In the genomic region with DNA sequence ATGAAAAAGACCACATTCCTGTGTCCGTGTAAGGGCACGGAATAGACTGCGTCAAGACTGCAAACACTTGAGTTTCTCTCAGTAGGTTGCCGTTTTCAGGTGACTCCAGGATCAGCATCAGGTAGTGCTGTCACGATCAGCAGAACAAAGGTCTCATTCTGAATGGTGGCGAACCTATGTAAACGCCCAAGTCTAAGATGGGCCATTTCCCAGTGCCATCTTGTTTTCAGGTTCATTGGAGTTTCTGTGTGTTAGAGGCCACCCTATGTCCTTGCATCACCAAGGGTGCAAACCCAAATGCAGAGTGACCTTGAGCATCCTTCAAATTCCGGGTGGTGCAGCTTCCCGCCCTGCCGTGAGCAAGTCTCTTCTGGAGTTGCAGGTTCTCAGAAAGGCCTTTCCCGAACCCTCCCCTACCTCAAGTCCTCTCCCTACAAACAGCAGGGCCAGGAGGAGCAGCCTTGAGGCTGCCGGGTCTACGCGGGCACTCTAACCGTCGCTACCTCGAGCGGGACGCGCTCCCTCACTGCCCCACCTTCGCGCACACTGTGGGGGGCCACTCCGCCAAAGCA, we compare ENCODE assay signal across 8 mouse cellular contexts. TPM values are rescaled to one million over a fixed set of nuclear protein-coding genes. Genes with fewer than 3 reads are reported as not detected.
DNase-seq lines count a peak whose midpoint lies in the region; ATAC-seq lines count a peak whose summit lies in the region.

Gene Myo5a (plus strand): TSS at position 559 of the 572 bp plus-strand sequence.

- peak within 1 kb of the TSS; percentile 98 for H3K27ac ChIP-seq in forebrain, embryonic 14.5 days (ENCODE audit: low read depth, low read length)
- H3K27ac ChIP-seq in intestine, embryonic 16.5 days (ENCODE audit: low read length): peak within 1 kb of the TSS; percentile 70
- peak within 1 kb of the TSS; percentile 93 for H3K27ac ChIP-seq in midbrain, embryonic 11.5 days (ENCODE audit: low read depth, low read length)

- H3K9ac ChIP-seq in forebrain, embryonic 14.5 days (ENCODE audit: low read length): peak within 1 kb of the TSS; percentile 96
- peak within 1 kb of the TSS; percentile 83 for H3K9ac ChIP-seq in intestine, embryonic 16.5 days (ENCODE audit: low read depth, low read length)
- H3K9ac ChIP-seq in midbrain, embryonic 11.5 days (ENCODE audit: low read length): peak within 1 kb of the TSS; percentile 92

- no peaks in the 10 kb centered on the region for H3K9me3 ChIP-seq in forebrain, embryonic 14.5 days (replicated peaks; ENCODE audit: control insufficient read depth, low read length)
- no peaks in the 10 kb centered on the region for H3K9me3 ChIP-seq in intestine, embryonic 16.5 days (ENCODE audit: control insufficient read depth, low read length)
- H3K9me3 ChIP-seq in midbrain, embryonic 11.5 days (ENCODE audit: control insufficient read depth, low read length): no peaks in the 10 kb centered on the region

- WGBS in forebrain, embryonic 14.5 days: 20% methylated on average over 23 of the region's 23 CpGs
- 23% methylated on average over 23 of the region's 23 CpGs for WGBS in intestine, embryonic 16.5 days
- WGBS in midbrain, embryonic 11.5 days: 20% methylated on average over 23 of the region's 23 CpGs

- H3K4me2 ChIP-seq in forebrain, embryonic 14.5 days (ENCODE audit: low read length): peak within 1 kb of the TSS; percentile 69
- peak within 1 kb of the TSS; percentile 99 for H3K4me2 ChIP-seq in intestine, embryonic 16.5 days (ENCODE audit: low read depth, low read length)
- peak within 1 kb of the TSS; percentile 77 for H3K4me2 ChIP-seq in midbrain, embryonic 11.5 days

- peak within 1 kb of the TSS; percentile 95 for H3K4me3 ChIP-seq in forebrain, embryonic 14.5 days (ENCODE audit: low read depth, low read length)
- H3K4me3 ChIP-seq in intestine, embryonic 16.5 days (ENCODE audit: low read length): peak within 1 kb of the TSS; percentile 83
- H3K4me3 ChIP-seq in midbrain, embryonic 11.5 days (ENCODE audit: low read depth, low read length): peak within 1 kb of the TSS; percentile 73

- H3K36me3 ChIP-seq in forebrain, embryonic 14.5 days (ENCODE audit: control insufficient read depth, insufficient read depth, low read length): no peaks in the 10 kb centered on the region
- H3K36me3 ChIP-seq in intestine, embryonic 16.5 days (ENCODE audit: control insufficient read depth, insufficient read depth, low read length): no peaks in the 10 kb centered on the region
- no peaks in the 10 kb centered on the region for H3K36me3 ChIP-seq in midbrain, embryonic 11.5 days (ENCODE audit: control insufficient read depth, insufficient read depth, low read length)

- no peaks in the 10 kb centered on the region for H3K27me3 ChIP-seq in forebrain, embryonic 14.5 days (replicated peaks; ENCODE audit: control insufficient read depth, insufficient read depth, low read length)
- H3K27me3 ChIP-seq in intestine, embryonic 16.5 days (replicated peaks; ENCODE audit: control insufficient read depth, insufficient read depth, low read length): no peaks in the 10 kb centered on the region
- H3K27me3 ChIP-seq in midbrain, embryonic 11.5 days (ENCODE audit: control insufficient read depth, insufficient read depth, low read length): no peaks in the 10 kb centered on the region

- DNase-seq in layer of hippocampus, adult 18-20 months (ENCODE audit: low spot score in 2 of 2): no peak
- no peak for DNase-seq in layer of hippocampus, adult 9-10 months (ENCODE audit: low spot score)
- peak; percentile 67 for DNase-seq in R1 (ENCODE audit: low read depth, low spot score)
- DNase-seq in forebrain, embryonic 14.5 days (ENCODE audit: low spot score): peak; percentile 32
- peak; percentile 97 for DNase-seq in midbrain, embryonic 11.5 days (ENCODE audit: low spot score, missing footprints)
- no peak for DNase-seq in right cerebral cortex, postnatal 36 days (ENCODE audit: low spot score in 2 of 2)
- DNase-seq in cerebellum, postnatal 10 days: no peak

- peaks cover 10% of the 10 kb centered on the region for H3K4me1 ChIP-seq in forebrain, embryonic 14.5 days (ENCODE audit: control insufficient read depth, insufficient read depth, low read length)
- H3K4me1 ChIP-seq in intestine, embryonic 16.5 days (ENCODE audit: control insufficient read depth, insufficient read depth, low read length): peaks cover 7% of the 10 kb centered on the region; the same call in 1 of the 2 replicates
- peaks cover 5% of the 10 kb centered on the region for H3K4me1 ChIP-seq in midbrain, embryonic 11.5 days (ENCODE audit: control insufficient read depth, insufficient read depth, low read length)

- peak; percentile 7; the same call in 1 of the 2 replicates for ATAC-seq in forebrain, embryonic 14.5 days
- no peak for ATAC-seq in intestine, embryonic 16.5 days
- peak; percentile 11 for ATAC-seq in midbrain, embryonic 11.5 days (ENCODE audit: low FRiP score)

RNA-seq across cellular contexts. Expression of gene Myo5a, which starts in this region (rescaled TPM):
- 100 to 1,000 TPM; 200 to 204 TPM for total RNA-seq in layer of hippocampus, adult 18-20 months (2021)
- 23.9 and 33.5 TPM in 2 replicates for polyA plus RNA-seq in forebrain, embryonic 14.5 days (2014; fragmentation: Nextera tagmentation; extraction: Ambion mirVana)
- polyA plus RNA-seq in intestine, embryonic 16.5 days (2015; fragmentation: Nextera tagmentation; extraction: Ambion mirVana): 4.3 and 4.9 TPM in 2 replicates
- 27.9 and 29.2 TPM in 2 replicates for polyA plus RNA-seq in midbrain, embryonic 11.5 days (2014; fragmentation: Nextera tagmentation; extraction: Ambion mirVana)

Comparison
In these comparisons a context has a peak if more than half of its experiments do, and no peak if none do; other contexts are left out.
1. DNase-seq: peak in R1 (single experiment), forebrain, embryonic 14.5 days (single experiment) and midbrain, embryonic 11.5 days (single experiment); none in layer of hippocampus, adult 18-20 months (0 of 2), layer of hippocampus, adult 9-10 months (single experiment), right cerebral cortex, postnatal 36 days (0 of 2) and cerebellum, postnatal 10 days (0 of 2).
2. Peak in every context shown above with its lines, with median percentiles within 50 percentile points of each other: H3K27ac ChIP-seq, H3K4me2 ChIP-seq, H3K4me3 ChIP-seq and H3K9ac ChIP-seq.